Mouse (Mus musculus) right cerebral cortex, adult 18-20 months (tissue): ENCODE data around the gene Gpr68.
A peak's percentile ranks its signal among the peaks of the same experiment; 100 is the strongest.

Experiments used
- DNase-seq: peaks from one replicate; pipeline ENCODE4 v3.0.0; 2022; ENCODE audit warnings: mixed read lengths

Gpr68 gene

DNA sequence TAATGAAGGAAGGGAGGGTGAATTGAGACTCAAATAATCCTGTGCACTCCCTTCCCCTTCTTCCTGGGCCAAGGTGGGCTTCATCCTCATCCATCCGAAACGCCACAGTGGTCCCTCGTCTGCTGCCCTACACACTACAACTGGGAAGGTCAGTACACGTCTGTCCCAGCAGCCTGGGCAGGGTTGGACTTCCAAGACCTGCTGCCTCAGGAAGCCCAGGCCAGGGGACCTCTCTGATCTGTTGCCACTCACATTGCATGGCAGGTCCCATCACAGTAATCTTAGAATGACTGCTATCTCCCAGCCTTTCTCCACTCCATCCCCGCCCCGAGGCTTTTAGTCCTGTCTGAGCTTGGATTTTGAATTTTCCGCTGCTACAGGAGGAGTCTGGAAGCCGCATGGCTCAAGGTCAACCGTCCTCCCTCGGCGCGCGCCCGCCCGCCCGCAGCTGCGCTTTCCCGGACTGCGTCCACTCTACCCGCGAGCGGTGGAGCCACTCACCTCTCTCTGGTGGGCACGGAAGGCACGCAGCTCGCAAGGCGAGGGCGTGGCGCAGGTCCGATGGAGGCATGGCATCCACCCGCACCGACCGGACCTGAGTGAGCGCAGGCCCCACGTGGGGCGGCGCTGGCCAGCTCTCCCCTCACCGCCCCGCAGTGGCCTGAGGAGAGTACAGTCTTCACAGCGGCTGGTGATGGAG lies at the start of gene Gpr68:
Gene Gpr68 (minus strand): TSS at position 601 of the 700 bp plus-strand sequence.
- no peak for DNase-seq

GRCm38 (mm10) chr12:100957257-100957656 lies 49.3 kb upstream of the Gpr68 start:
- no peak for DNase-seq

- DNase-seq: no peak
Observed at GRCm38 (mm10) chr12:100956825-100957224, 48.8 kb upstream of the Gpr68 start.

GRCm38 (mm10) chr12:100956028-100956427 lies 48.0 kb upstream of the Gpr68 start:
- no peak for DNase-seq

DNA sequence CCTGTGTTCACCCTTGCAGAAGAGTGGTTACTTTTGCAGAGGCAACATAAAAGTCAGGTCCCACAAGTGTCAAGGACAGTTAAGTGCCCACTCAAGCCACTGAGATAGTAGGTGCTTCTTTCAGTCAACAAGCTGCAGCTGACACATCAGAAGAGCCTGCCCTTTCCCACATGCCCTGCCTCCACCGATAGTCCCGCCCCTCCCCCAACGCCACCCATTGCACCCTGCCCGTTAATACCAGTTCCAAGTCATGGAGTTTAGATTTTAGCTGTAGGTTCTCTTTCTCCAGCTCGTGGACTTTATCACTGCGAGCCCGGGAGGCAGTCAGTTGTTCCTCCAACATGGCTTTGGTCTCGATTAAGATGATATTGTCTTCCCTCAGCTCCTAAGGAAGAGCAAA lies 45.9 kb upstream of the Gpr68 start:
- no peak for DNase-seq

DNA sequence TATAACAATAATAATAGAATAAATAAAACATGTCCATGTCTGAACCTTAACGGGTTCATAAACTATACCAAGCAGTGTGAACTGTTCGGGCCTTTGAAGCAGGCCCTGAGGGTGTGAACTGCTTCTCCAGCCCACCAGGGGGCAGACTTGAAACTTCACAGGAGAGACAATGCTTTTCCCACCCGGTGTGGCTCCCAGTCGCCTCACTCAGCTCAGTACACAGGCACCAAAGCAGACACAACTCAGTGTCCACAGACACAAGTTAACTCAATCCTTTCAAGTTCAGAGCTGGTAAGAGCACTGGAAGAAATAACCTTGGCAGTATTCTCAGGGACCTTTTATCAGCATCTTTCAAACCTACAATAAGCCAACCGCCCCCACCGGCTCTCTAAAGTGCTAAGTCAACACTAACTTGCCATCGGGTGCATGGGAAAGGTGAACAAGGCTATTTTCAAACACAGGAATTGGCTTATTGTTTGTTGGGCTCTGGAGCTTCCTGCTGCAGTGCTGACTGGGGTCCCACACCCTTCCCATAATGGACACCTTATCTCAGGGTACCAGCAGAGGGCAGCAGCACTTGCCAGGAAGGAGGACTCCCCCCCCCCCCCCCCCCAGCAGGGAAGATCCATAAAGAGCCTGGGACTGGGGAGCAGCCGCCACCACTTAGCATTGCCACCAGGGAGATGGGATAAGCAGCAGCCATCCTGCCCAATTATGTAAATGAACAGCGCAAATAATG lies 44.4 kb upstream of the Gpr68 start:
- peak; percentile 81 for DNase-seq

DNA sequence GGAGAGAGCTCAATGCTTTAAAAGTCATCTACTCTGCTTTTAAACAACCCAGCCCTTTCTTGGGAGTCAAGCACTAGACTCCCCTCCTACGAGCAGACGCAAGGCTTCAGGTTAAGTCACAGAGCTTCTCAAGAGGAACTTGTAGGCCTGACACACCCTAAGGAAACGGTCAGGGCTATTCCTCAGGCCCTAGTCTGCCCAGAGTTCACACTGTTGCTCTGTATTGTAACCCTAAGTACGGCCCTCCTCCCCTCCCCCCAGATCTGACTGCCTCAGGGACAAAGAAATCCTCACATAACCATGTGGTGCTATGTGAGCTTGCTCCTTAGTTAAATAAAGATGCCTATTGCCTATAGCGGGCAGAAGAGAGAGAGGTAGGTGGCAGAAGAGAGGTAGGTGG lies 41.1 kb upstream of the Gpr68 start:
- no peak for DNase-seq

DNA sequence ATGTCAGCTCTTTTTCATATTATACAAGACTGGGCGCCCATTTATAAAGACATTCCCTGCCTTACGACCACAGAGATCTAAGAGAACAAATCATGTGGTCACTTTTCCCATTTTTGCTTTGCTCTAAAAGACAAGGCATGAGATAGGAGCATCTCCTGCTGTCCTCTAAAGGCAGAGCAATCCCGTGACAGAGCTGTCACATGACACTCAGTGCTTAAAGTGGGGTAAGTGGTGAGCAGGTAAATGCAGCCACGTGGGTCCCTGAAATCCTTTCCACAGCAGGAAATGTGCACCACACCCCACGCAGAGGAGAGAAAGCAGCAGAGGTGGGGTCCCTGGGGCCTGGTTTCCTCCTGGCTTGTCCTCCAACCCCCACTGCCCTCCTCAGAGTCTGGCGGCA lies 40.0 kb upstream of the Gpr68 start:
- no peak for DNase-seq

DNA sequence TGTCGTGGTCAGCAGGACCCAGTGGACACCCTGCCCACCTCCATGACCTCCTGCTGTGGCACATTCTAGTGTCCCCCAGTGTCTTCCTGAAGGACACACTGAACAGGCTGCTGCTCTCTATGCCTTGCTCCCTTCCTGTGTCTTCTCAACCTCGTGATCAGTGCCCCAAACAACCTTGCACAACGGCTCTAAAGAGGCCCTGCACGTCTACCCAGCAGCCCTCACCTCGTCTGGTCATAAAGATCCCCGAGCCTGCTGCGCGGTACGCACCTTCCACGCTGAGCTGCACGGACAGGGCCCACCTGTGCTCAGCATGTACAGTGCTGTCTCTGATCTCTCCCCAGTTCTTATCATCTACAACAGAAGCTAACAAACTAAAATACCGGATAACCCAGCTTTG lies 38.0 kb upstream of the Gpr68 start:
- DNase-seq: no peak

DNA sequence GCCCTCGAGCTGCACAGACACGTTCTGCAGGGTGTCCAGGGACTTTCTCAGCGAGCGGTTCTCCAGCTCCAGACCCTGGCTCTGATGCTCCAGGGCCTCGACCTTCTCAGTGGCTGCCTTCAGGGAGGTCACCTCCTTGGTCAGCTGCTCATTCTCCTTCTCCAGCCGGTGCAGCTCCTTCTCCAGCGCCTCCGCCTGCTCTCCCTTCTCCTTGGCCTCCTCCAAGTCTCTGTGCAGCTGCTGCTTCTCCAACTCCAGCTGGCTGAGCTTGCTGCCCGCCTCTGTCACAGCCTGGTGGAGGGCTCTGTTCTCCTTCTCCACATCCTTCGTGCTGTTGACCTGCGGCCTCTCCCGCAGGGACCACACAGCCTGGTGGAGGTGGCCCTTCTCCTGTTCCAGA lies 37.5 kb upstream of the Gpr68 start:
- DNase-seq: no peak

DNA sequence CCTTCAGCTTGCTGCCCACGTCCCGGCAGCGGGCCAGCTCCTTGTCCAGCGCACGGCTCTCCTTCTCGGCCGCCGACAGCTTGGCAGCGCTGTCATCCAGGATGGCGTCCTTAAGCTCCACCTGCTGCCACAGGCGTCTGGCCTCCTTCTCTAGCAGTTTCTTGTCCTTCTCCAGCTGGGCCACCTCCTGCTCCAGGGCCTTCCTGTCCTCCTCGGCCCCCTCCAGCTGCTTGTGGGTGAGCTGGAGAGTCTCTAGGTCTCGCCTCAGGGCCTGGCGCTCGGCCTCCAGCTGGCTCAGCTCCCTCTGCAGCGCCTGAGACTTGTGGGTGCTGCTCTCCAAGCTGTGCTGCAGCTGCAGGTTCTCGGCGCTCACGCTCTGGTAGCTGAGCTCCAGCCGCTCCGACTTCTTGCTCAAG lies 36.9 kb upstream of the Gpr68 start:
- no peak for DNase-seq

DNA sequence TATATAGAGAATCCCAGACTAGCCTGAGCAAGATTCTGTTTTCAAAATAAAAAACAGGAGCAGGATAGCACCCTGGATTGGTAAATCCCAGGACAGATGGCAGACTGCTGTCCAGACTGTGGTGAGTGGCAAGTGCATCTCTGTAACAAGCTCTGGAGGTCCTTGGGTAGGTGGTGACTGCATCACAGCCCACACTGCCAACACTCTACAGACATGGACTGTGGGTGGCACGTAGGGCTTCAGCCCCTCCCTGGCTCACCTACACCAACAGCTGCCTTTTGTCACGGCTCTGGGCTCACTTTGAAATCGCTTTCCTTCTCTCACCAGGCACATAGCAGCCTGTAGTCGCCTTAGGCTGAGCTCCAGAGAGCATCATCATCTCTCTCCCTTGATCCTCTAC lies 35.1 kb upstream of the Gpr68 start:
- no peak for DNase-seq

GRCm38 (mm10) chr12:100941361-100941760 lies 33.4 kb upstream of the Gpr68 start:
- no peak for DNase-seq

- DNase-seq: no peak
Observed at GRCm38 (mm10) chr12:100937441-100938360, 29.7 kb upstream of the Gpr68 start.

GRCm38 (mm10) chr12:100936737-100937136 lies 28.7 kb upstream of the Gpr68 start:
- no peak for DNase-seq

DNA sequence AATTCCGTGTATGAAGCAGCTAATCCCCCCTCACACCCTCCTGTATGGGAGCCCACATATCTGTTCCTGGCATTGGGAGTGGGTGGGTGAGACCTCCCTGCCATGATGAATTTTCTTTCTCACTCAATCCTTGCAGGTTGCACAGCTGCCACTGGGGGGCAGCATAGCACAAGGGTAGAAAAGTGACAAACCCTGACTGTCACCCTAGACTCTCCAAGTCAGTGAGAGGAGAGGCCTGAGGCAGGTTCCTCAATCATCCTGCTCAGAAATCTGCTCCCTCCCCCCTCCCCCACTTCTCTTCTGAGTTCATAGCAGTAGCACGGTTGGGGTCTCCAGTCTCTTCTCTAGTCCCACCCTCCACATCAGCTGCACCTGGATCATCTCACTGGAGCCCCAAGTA lies 28.1 kb upstream of the Gpr68 start:
- DNase-seq: peak; percentile 76

DNA sequence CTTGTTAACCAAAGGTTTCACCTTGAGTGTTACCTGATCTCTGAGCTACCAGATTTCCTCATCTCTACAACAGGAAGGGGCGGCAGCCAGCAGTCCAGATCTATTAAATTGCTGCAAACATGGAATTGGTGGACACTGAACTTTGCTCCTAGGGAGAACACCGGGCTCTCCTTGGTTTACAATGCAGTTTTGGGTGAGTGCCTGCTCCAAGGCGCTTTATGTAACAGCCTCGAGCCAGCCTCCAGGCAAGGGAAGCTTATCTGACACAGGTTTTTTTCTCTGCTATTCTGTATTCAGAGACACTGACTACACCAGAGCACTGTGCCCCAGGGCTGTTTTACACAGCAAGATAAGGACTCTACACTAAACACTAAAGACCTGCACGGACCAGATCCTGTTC lies 26.8 kb upstream of the Gpr68 start:
- DNase-seq: no peak

GRCm38 (mm10) chr12:100931653-100932052 lies 23.7 kb upstream of the Gpr68 start:
- DNase-seq: no peak

GRCm38 (mm10) chr12:100928286-100928685 lies 20.3 kb upstream of the Gpr68 start:
- DNase-seq: no peak

DNA sequence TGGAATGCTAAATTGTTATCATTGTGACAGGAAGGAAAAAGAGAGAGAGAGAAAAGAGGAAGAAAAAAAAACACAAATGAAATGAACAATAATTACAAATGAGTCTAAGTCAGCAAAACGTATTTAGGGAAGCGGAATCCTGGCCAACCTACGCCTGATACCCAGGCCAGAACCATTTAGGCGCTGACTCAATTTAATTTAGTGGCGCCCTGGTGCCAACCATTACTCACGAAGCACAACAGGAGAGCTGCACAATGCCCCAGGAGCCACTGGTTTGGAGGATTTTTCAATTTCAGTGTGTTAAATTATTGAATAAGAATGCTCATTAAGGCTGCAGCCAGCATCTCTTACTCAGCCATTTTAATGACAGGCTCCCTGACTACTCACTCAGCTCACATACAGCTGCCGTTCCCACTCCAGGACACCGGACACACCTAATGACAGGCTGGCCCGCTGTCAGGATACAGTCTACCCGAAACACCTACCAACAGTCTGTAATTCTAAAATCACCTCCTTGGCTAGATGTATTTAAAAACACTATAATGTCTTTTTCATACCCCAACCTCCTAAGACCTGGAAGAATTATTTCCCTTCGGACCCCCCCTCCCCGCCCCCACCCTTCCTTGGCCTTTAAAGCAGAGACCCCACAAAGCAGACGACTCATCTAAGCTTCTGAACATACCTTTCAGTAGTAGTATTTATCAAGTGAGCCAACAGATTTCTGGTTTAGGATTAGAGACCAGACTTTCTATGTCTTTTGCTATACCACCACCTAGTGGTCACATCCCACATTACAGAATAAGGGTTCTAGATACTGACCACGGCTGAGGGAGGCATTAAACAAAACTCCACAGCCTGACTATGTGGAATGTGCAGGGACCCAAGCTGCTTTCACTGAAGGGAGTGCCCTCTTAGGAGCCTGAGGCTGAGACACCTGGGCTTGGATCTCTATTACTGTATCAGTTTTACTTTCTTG lies 17.9 kb upstream of the Gpr68 start:
- DNase-seq: peak; percentile 71

DNA sequence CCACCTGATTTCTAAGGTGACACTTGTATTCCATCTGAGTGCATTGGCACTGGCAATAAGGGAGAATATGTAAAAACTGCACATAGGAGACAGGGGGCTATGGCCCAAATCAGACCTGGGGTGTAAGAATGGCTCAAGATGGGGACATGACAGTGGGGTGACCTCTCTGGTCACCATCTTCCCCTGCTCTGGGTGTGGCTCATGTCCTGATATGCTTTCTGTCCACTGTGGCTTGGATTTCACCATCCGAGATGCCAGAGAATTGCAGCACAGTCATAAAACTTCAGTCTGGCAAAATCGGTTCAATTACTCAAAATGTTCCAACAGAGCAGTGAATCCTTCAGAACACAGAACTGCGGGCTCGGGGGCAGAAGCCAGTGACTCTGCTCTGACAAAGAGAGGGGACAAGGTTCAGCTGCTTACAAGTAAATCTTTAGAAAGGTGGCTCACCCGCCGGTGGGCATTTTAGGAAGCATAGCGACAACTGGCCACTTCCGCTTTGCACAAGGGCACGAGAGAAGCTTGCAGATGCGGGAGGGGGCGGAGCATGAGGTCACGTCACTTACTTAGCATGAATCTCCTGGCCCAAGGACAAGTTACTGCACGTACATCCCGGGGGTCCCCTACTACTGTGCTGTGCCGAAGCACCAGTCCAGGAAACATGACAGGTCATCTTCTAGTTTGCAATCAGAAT lies 16.8 kb upstream of the Gpr68 start:
- no peak for DNase-seq

- DNase-seq: peak; percentile 76
Observed at GRCm38 (mm10) chr12:100910731-100911130, 2.7 kb upstream of the Gpr68 start.
